Mouse (Mus musculus): Measurements from ENCODE around the gene Mtm1.

The Mtm1 gene

DNA sequence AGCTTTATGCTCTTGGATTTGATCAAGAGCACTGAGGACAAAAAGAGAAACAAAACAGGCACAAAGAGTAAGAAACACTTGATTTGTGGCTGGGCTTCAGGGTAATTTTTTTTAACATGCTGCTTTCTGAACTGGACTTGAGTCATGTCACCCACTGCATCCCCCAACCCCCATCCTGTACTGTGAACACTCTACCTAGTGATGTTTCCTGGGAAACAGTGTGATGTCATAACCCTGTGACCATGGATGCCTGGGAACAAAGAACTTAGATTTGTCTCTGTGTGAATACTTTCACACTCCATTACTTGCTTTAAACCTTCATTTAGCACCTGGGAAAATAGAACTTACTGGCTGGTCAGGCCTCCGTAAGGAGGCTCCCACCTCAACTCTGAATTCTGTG is at the start of gene Mtm1:
Gene Mtm1 (plus strand): TSS at position 301 of the 400 bp plus-strand sequence.
- no peak for DNase-seq (ENCODE audit: low spot score)

DNA sequence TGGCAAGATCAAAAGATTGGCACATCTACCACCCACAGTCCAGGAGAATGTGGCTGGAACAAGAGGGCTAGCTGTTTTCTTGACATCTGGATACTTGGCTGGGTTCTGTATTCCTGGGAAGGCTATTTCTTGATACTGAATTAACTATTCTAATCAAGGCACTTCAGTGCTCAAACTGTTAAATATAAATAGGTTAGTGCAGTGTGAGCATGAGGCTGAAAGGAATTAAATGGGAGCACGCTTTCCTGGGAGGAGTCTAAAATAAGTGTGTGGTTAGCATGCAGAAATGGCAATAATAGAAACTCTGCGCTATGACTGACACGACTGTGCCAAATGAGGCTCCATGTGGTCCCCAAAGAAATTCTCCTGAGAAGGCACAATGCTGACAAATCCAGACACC is 29.0 kb upstream of the Mtm1 start:
- DNase-seq (ENCODE audit: low spot score), result no peak

DNA sequence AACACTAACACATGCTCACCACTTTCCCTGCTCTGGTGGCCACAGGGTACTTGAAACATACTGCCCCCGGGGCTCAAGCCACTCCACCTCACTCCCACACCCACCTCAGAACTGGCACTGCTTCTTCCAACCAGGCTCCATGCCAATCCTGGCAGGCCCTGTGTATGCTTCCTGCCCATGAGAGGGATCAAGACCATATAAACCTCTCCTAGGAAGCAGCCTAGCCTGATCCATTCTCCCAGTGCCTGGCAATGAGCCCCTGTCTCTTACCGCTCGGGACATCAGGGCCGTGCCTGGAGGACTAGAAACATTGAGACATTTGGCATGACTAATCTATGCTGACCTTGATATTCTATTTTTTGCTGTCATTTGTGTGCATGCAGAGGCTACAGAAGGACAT is 26.9 kb upstream of the Mtm1 start:
- peak; percentile 5 for DNase-seq (ENCODE audit: low spot score)

DNA sequence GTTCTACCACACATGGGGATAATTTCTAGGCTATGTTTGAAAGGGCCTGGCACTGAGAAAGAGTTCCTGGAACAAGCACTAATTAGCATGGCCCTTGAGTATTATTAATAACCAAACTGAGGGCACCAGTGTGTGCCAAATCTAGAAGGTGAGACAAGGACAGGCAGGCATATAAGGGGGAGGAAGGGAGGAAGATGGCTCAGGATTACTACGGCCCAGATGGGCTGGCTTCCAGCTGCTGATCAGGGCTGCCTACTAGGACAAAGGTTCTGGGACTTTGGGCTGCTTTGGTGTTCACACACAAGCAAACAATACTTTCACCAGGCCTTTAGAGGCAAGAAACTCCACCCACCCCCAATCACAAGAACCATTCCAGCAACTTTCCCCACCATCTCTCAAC is 24.2 kb upstream of the Mtm1 start:
- DNase-seq (ENCODE audit: low spot score), result no peak

GRCm38 (mm10) chrX:71204776-71205175 is 5.8 kb upstream of the Mtm1 start:
- DNase-seq (ENCODE audit: low spot score), result no peak

- no peak for DNase-seq (ENCODE audit: low spot score)
These were observed 4.6 kb upstream of the Mtm1 start for GRCm38 (mm10) chrX:71205821-71206542.

DNA sequence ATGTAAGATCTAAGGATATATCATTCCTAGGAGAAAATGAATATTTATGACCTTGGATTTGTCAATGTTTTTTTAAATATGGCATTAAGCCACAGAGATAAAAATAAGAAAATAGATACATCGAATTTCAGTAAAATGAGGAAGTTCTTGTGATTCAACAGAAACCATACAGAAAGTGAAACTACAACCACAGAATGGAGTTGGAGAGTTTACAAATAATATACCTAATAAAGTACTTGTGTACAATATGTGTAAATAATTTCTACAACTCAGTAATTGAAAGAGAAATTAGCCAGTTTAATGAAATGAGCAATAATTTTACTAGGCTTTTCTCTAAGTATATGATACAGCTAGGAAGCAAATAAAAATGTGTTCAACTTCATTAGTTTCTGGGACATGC is 4.0 kb upstream of the Mtm1 start:
- no peak for DNase-seq (ENCODE audit: low spot score)

DNA sequence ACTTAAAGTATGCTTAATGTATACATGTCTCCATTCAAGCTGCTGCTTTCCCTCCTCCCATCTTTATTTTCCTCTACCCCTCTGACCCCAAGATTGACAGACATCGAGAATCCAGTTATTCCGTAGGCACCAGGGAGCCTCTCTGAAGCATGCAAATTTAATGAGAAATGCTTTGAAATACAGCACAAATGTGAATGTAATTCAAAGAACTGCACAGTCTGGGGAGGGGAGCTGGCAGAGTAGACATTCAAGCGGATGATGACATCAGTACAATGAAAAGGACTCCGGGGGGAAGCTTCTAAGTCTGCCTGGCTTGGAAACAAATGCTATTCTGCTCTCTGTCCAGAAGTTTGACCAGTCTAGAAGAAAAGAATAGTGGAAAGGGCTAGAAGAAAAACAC is 2.3 kb downstream of the Mtm1 start:
- no peak for DNase-seq (ENCODE audit: low spot score)

- peak; percentile 43 for DNase-seq (ENCODE audit: low spot score)
These were observed 4.0 kb downstream of the Mtm1 start for GRCm38 (mm10) chrX:71214441-71215112.

- peak; percentile 5 for DNase-seq (ENCODE audit: low spot score)
These were observed 4.6 kb downstream of the Mtm1 start for GRCm38 (mm10) chrX:71215113-71215708.

GRCm38 (mm10) chrX:71216879-71217278 is 6.3 kb downstream of the Mtm1 start:
- no peak for DNase-seq (ENCODE audit: low spot score)

- DNase-seq (ENCODE audit: low spot score), result no peak
These were observed 8.3 kb downstream of the Mtm1 start for GRCm38 (mm10) chrX:71218853-71219252.

DNA sequence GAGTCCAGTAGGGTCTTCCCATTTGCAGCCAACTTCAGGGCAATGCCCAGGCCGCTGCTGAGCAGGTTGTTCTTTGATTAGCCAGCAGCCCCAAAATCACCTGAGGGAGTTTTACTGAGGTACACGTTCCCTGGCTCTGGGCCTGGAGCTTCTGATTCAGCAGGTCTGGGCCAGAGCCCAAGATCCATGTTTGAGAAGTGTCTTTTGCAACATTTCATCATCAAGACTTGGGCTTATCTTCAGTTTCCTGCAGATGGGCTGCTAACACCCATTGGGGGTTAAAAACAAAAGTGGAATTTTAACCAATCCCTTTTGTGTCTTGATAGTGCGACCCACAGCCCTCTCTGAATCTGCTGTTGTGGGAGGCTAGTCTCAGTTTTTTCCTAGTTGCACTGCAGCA is 10.3 kb downstream of the Mtm1 start:
- DNase-seq (ENCODE audit: low spot score), result no peak

- DNase-seq (ENCODE audit: low spot score), result no peak
These were observed 12.3 kb downstream of the Mtm1 start for GRCm38 (mm10) chrX:71222648-71223408.

GRCm38 (mm10) chrX:71226881-71227280 is 16.3 kb downstream of the Mtm1 start:
- DNase-seq (ENCODE audit: low spot score), result no peak

DNA sequence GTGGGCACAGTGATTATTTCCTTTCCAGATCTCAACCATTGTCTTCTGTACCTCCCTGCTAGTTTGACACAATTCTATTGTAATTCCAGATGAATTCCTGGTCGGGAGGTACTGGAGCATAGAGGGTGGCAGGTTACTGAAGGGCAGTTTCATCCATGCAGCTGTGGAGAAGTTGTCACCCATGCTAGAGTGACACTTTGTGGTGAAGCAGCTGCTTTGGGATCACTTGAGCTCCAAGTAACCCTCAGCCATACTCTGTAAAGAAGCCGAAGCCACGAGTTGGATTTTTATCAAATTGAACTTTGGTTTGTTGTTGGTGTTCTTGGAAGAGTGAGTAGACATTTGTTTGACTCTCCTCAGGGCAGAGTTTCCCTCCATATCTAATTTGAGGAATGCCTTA is 17.6 kb downstream of the Mtm1 start:
- no peak for DNase-seq (ENCODE audit: low spot score)

DNA sequence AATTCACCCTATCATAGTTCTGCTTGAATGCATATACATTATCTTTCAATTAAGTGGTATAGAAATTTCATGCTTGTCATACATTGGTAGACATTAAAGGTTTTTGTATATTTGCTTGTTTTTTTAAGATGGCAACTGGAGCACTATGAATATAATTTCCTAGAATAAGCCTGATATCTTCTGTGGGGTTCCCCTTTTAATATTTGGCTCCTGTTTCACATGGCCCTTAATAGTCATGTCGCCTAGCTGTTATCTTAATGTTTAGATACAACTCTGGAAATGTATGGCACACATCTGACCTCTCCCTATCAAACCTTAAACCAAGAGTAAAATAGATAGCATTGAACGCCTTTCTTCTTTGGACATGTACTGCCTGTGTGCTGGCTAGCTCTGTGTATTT is 20.3 kb downstream of the Mtm1 start:
- DNase-seq (ENCODE audit: low spot score), result no peak

DNA sequence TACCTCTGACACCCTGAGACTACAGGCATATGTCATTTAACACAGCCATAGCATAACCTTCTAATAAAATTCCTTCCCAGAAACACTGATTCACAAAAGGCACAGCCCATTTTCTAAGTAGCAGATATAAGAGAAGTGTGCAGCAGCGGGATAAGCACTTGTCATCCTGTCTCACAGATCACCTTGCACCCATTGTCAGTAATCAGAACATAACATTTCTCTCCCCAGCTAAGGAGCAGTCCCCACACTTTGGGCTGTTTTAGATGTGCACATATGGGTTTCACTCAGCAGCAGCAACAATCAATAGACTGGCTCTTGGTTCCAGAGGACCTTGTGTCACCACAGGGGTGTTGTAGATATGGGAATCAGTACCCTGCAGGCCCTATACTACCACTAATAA is 45.9 kb downstream of the Mtm1 start:
- no peak for DNase-seq (ENCODE audit: low spot score)

GRCm38 (mm10) chrX:71260857-71261256 is 50.3 kb downstream of the Mtm1 start:
- no peak for DNase-seq (ENCODE audit: low spot score)

- DNase-seq (ENCODE audit: low spot score), result no peak
These were observed 53.7 kb downstream of the Mtm1 start for GRCm38 (mm10) chrX:71264316-71264715.

GRCm38 (mm10) chrX:71268972-71269371 is 58.4 kb downstream of the Mtm1 start:
- no peak for DNase-seq (ENCODE audit: low spot score)

DNA sequence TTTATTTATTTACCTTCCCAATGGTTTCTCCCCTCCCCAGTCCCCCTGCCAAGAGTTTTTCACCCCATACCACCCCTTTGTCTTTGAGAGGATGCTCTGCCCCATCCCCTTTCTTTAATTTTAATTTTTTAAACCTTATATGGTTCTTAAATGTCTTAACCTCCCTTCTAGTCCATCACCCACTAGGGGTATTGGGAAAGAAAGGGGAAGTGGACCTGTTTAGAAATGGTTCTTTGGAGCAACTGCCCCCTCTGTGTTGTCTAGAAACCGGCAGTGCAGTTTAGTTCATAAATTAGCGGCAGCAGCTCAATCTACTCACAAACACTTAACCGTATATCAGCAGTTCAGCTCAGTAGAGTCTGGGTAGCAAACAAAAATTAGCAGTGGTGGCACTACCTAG is 63.6 kb downstream of the Mtm1 start:
- no peak for DNase-seq (ENCODE audit: low spot score)

DNA sequence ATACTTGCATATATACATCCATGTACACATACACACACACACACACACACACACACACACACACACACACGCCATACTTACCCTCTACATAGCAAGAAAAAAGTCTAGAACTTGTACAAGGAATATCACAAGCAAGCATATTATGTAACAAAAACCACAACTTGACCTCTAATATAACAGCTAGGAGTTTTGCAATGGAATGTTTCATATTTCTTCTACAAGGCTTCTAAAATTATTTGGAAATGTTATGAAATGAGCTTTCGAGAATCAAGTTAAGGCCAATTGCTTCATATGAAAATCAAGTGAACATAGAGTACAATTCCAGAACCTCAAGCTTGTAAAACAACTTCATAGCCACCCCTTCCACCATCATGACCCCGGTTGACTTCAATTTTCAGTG is 74.9 kb downstream of the Mtm1 start:
- DNase-seq (ENCODE audit: low spot score), result no peak
